Mouse (Mus musculus): ENCODE measurements at regions not wholly inside any gene's neighbourhood (a gene's known extent, or its start where the extent isn't known, plus 50 kb on each side); places are given as distances from the start of the nearest gene placed in this dataset.
A peak's percentile ranks its signal among the peaks of the same experiment; 100 is the strongest.

GRCm38 (mm10) chr7:128854690-128855343 lies 110.1 kb downstream of the Sec23ip start:
- Histone ChIP-seq H3K27ac (replicated peaks) (no peak overlapping the region), H3K36me3 (ENCODE audit: control insufficient read depth, insufficient read depth, low read length) (no peaks in the 10 kb centered on the region), H3K9me3 (ENCODE audit: control insufficient read depth, low read length) (no peaks in the 10 kb centered on the region), H3K4me1 (replicated peaks; ENCODE audit: control insufficient read depth, insufficient read depth) (no peaks in the 10 kb centered on the region), H3K4me3 (ENCODE audit: low read depth, low read length) (no peak overlapping the region), H3K27me3 (ENCODE audit: control insufficient read depth, insufficient read depth, low read length) (no peaks in the 10 kb centered on the region), H3K9ac (ENCODE audit: low read length) (no peak overlapping the region), H3K4me2 (replicated peaks; ENCODE audit: low read depth) (no peak overlapping the region)
- no peak for TF ChIP-seq EP300 (optimal IDR thresholded peaks at IDR 0.05)
- no peak for TF ChIP-seq CTCF (IDR thresholded peaks at IDR 0.05; ENCODE audit: low read depth)
- DNase-seq (ENCODE audit: low spot score) (no peak), ATAC-seq (ENCODE audit: low FRiP score, low TSS enrichment) (no peak)
- 56% methylated on average over 18 of the region's 18 CpGs for WGBS

- 1% methylated on average over 3 of the region's 3 CpGs for WGBS
Observed at GRCm38 (mm10) chr7:128860141-128860540, 115.4 kb downstream of the Sec23ip start.

GRCm38 (mm10) chr7:128860709-128861108 lies 116.0 kb downstream of the Sec23ip start:
- H3K4me2 ChIP-seq (replicated peaks; ENCODE audit: low read depth): no peak overlapping the region
- 60% methylated on average over 4 of the region's 4 CpGs for WGBS
- no peak for ATAC-seq (ENCODE audit: low FRiP score, low TSS enrichment)
- no peaks in the 10 kb centered on the region for H3K4me1 ChIP-seq (replicated peaks; ENCODE audit: control insufficient read depth, insufficient read depth)
- no peaks in the 10 kb centered on the region for H3K9me3 ChIP-seq (ENCODE audit: control insufficient read depth, low read length)
- H3K27me3 ChIP-seq (ENCODE audit: control insufficient read depth, insufficient read depth, low read length): no peaks in the 10 kb centered on the region
- peak; percentile 44 for DNase-seq (ENCODE audit: low spot score)
- TF ChIP-seq CTCF (IDR thresholded peaks at IDR 0.05; ENCODE audit: low read depth) (no peak), EP300 (optimal IDR thresholded peaks at IDR 0.05) (no peak)
- H3K27ac ChIP-seq (replicated peaks): no peak overlapping the region
- H3K9ac ChIP-seq (ENCODE audit: low read length): no peak overlapping the region
- H3K4me3 ChIP-seq (ENCODE audit: low read depth, low read length): no peak overlapping the region
- H3K36me3 ChIP-seq (ENCODE audit: control insufficient read depth, insufficient read depth, low read length): no peaks in the 10 kb centered on the region

More at GRCm38 (mm10) chr7:128860141-128860540, 115.4 kb downstream of the Sec23ip start:
- H3K9ac ChIP-seq (ENCODE audit: low read length): no peak overlapping the region
- H3K27ac ChIP-seq (replicated peaks): no peak overlapping the region
- no peak overlapping the region for H3K4me3 ChIP-seq (ENCODE audit: low read depth, low read length)
- no peaks in the 10 kb centered on the region for H3K27me3 ChIP-seq (ENCODE audit: control insufficient read depth, insufficient read depth, low read length)
- ATAC-seq (ENCODE audit: low FRiP score, low TSS enrichment) (peak; percentile 63; the same call in 1 of the 2 replicates), DNase-seq (ENCODE audit: low spot score) (peak; percentile 78)
- no peaks in the 10 kb centered on the region for H3K9me3 ChIP-seq (ENCODE audit: control insufficient read depth, low read length)
- H3K4me2 ChIP-seq (replicated peaks; ENCODE audit: low read depth): no peak overlapping the region
- peak; percentile 95 for TF ChIP-seq CTCF (IDR thresholded peaks at IDR 0.05; ENCODE audit: low read depth)
- TF ChIP-seq EP300 (optimal IDR thresholded peaks at IDR 0.05): no peak
- H3K4me1 ChIP-seq (replicated peaks; ENCODE audit: control insufficient read depth, insufficient read depth): no peaks in the 10 kb centered on the region
- H3K36me3 ChIP-seq (ENCODE audit: control insufficient read depth, insufficient read depth, low read length): no peaks in the 10 kb centered on the region

- DNase-seq (ENCODE audit: low spot score): no peak
- H3K27ac ChIP-seq (replicated peaks): no peak overlapping the region
- no peaks in the 10 kb centered on the region for H3K27me3 ChIP-seq (ENCODE audit: control insufficient read depth, insufficient read depth, low read length)
- H3K9ac ChIP-seq (ENCODE audit: low read length): no peak overlapping the region
- no peaks in the 10 kb centered on the region for H3K9me3 ChIP-seq (ENCODE audit: control insufficient read depth, low read length)
- TF ChIP-seq CTCF (IDR thresholded peaks at IDR 0.05; ENCODE audit: low read depth) (no peak), EP300 (optimal IDR thresholded peaks at IDR 0.05) (no peak)
- no peak overlapping the region for H3K4me2 ChIP-seq (replicated peaks; ENCODE audit: low read depth)
- H3K36me3 ChIP-seq (ENCODE audit: control insufficient read depth, insufficient read depth, low read length): no peaks in the 10 kb centered on the region
- WGBS: 84% methylated on average over 8 of the region's 8 CpGs
- no peak overlapping the region for H3K4me3 ChIP-seq (ENCODE audit: low read depth, low read length)
- ATAC-seq (ENCODE audit: low FRiP score, low TSS enrichment): no peak
- no peaks in the 10 kb centered on the region for H3K4me1 ChIP-seq (replicated peaks; ENCODE audit: control insufficient read depth, insufficient read depth)
Observed at GRCm38 (mm10) chr7:128861376-128861775, 116.6 kb downstream of the Sec23ip start.

GRCm38 (mm10) chr7:128868799-128869198 lies 124.1 kb downstream of the Sec23ip start:
- Histone ChIP-seq H3K27me3 (ENCODE audit: control insufficient read depth, insufficient read depth, low read length) (no peaks in the 10 kb centered on the region), H3K4me1 (replicated peaks; ENCODE audit: control insufficient read depth, insufficient read depth) (no peaks in the 10 kb centered on the region), H3K9me3 (ENCODE audit: control insufficient read depth, low read length) (no peaks in the 10 kb centered on the region), H3K9ac (ENCODE audit: low read length) (no peak overlapping the region), H3K36me3 (ENCODE audit: control insufficient read depth, insufficient read depth, low read length) (no peaks in the 10 kb centered on the region), H3K27ac (replicated peaks) (no peak overlapping the region), H3K4me2 (replicated peaks; ENCODE audit: low read depth) (no peak overlapping the region), H3K4me3 (ENCODE audit: low read depth, low read length) (no peak overlapping the region)
- no peak for TF ChIP-seq CTCF (IDR thresholded peaks at IDR 0.05; ENCODE audit: low read depth)
- no peak for TF ChIP-seq EP300 (optimal IDR thresholded peaks at IDR 0.05)
- DNase-seq (ENCODE audit: low spot score) (peak; percentile 0), ATAC-seq (ENCODE audit: low FRiP score, low TSS enrichment) (no peak)
- 84% methylated on average over 2 of the region's 2 CpGs for WGBS

- H3K4me3 ChIP-seq (ENCODE audit: low read depth, low read length): no peak overlapping the region
- DNase-seq (ENCODE audit: low spot score) (no peak), ATAC-seq (ENCODE audit: low FRiP score, low TSS enrichment) (no peak)
- H3K9me3 ChIP-seq (ENCODE audit: control insufficient read depth, low read length): no peaks in the 10 kb centered on the region
- H3K27me3 ChIP-seq (ENCODE audit: control insufficient read depth, insufficient read depth, low read length): no peaks in the 10 kb centered on the region
- no peak overlapping the region for H3K9ac ChIP-seq (ENCODE audit: low read length)
- H3K4me2 ChIP-seq (replicated peaks; ENCODE audit: low read depth): no peak overlapping the region
- WGBS: 71% methylated on average over 3 of the region's 3 CpGs
- H3K4me1 ChIP-seq (replicated peaks; ENCODE audit: control insufficient read depth, insufficient read depth): no peaks in the 10 kb centered on the region
- H3K36me3 ChIP-seq (ENCODE audit: control insufficient read depth, insufficient read depth, low read length): no peaks in the 10 kb centered on the region
- no peak overlapping the region for H3K27ac ChIP-seq (replicated peaks)
- TF ChIP-seq CTCF (IDR thresholded peaks at IDR 0.05; ENCODE audit: low read depth) (peak; percentile 36; the same call in 1 of the 2 replicates), EP300 (optimal IDR thresholded peaks at IDR 0.05) (no peak)
Observed at GRCm38 (mm10) chr7:128884015-128884414, 139.3 kb downstream of the Sec23ip start.

Measured in stomach, postnatal 0 days (tissue).